Mouse (Mus musculus) layer of hippocampus, postnatal 10 days (tissue): ENCODE measurements at regions not wholly inside any gene's neighbourhood (a gene's known extent, or its start where the extent isn't known, plus 50 kb on each side); places are given as distances from the start of the nearest gene placed in this dataset.

ENCODE experiments used
- DNase-seq, 2 experiments: peaks; one replicate each; pipeline ENCODE4 v3.0.0; 2021; ENCODE audit warnings: low spot score in 2 of 2

GRCm38 (mm10) chr2:78804931-78805330, 63.0 kb upstream of the Ube2e3 start:
- DNase-seq, result no peak

DNA sequence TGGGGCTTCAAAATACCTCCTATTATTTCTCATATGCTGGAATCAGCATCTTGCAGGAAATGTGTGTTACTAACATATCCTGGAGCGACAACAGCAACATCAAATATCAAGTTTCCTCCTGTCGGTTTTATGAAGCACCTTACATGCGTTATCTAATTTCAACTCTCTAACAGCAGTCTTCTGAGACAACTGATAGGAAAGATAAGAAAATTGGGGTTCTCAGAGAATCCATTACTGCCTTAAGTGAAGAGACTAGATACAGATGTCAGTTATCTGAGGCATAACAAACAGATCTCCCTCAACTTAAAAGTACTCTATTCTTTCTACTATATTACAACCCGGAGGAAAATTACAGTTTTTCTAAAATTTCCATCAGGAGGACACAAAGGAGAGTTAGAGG, 64.4 kb upstream of the Ube2e3 start:
- DNase-seq, result no peak

GRCm38 (mm10) chr2:78795446-78795845, 72.5 kb upstream of the Ube2e3 start:
- DNase-seq, result no peak

DNA sequence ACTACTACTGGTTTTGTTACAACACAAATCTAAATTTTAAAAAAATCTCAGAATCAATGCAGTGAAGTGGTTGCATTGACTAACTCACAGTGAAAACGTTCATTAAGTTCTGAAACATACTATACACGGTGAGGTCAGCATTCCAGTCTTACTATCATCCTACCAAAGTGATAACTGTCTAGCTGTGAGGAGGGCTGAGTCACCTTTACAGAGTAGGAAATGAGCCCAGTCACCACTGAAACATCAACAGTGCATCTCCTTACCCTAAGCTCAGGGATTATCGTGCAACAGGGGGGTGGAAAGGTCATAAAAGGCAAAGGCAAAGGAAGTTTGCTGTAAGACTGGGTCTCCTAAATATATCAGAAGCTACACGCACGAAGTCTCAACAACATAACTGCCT, 73.2 kb upstream of the Ube2e3 start:
- no peak for DNase-seq

DNA sequence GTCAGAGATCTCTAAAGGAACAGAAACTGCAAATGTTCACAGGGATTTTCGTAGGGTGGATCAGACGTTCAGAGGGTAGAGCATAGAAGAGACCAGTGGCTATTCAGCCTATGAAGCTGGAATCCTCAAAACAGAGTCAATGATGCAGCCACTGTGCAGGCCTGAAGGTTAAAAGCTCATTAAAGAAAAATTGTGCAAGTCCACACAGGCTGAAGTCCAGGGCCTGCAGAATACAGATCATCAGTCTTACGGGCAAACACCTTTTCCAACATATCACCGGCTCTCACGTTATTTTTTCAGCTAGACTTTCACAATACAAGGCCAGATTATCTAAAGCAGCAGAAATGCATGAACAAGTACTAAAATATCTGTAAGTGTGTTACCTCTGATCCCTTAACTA, 78.8 kb upstream of the Ube2e3 start:
- DNase-seq, result no peak

DNA sequence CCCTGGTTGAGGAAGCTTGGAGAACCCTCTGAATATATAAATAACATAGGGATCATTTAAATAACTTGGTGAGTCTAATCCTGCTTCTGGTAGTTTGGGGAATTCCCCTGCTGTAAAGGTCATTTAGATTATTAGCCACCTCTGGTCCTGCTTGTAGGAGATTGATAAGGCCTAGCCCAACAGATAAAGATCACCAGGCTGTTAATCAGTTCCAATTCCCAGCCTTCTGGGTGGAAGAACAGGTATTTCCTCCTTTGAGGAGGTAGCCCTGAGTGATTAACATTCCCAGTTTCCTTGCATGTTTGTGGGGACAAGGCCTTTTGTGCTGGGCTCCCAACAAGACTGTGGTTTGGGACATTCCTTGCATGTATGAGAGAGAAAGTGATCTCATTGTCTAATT, 79.7 kb upstream of the Ube2e3 start:
- no peak for DNase-seq

DNA sequence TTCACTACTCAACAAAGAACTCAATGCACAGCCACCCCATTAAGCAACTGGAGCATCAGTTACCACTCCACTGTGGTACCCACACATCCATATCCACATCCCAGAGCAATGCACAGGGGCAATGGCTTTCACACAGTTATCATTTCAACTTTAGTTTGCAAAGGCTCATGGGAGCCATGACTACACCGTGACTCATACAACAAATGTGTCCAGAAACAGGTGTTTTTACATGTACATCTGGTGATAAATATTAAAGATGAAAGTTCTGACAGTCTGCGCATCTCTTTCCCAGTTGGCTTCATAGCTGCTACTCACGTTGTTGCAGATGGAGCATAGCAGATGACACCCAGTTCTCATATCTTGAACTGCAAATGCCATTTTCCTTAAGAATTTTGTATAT, 88.0 kb upstream of the Ube2e3 start:
- DNase-seq, result no peak

- DNase-seq, result no peak
Observed at GRCm38 (mm10) chr2:78777589-78777988, 90.3 kb upstream of the Ube2e3 start.

GRCm38 (mm10) chr2:78754362-78754761, 113.6 kb upstream of the Ube2e3 start:
- DNase-seq, result no peak

- DNase-seq, result peak in 1 of 2 experiments; percentile 3
Observed at GRCm38 (mm10) chr2:78753918-78754317, 114.0 kb upstream of the Ube2e3 start.

- DNase-seq, result no peak
Observed at GRCm38 (mm10) chr2:78730161-78730560, 137.8 kb upstream of the Ube2e3 start.

GRCm38 (mm10) chr2:78726060-78726459, 141.9 kb upstream of the Ube2e3 start:
- DNase-seq, result no peak

- no peak for DNase-seq
Observed at GRCm38 (mm10) chr2:78724416-78724815, 143.5 kb upstream of the Ube2e3 start.

- DNase-seq, result peak in 1 of 2 experiments; percentile 21
Observed at GRCm38 (mm10) chr2:78723423-78723822, 144.5 kb upstream of the Ube2e3 start.

GRCm38 (mm10) chr2:78722739-78723138, 145.2 kb upstream of the Ube2e3 start:
- DNase-seq, result no peak

DNA sequence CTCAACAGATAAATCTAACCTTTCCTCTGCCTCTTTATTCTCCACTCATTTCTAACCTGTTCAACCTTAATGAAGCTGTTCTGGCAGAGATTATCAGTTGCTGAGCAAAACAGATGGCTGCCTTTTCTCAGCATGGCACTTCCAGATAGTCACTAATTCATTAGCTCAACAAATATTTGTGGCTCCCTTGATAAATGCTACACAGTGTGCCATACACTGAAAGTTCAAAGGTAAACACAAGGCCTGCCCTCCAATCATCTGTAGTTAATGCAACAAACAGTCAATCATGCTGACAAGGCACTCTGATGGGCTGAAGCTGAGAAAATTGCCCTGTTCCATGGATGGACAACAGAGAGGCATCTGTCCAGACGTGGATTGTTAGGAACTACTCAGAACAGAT, 149.4 kb upstream of the Ube2e3 start:
- DNase-seq, result no peak

GRCm38 (mm10) chr2:78716157-78716798, 151.6 kb upstream of the Ube2e3 start:
- no peak for DNase-seq

DNA sequence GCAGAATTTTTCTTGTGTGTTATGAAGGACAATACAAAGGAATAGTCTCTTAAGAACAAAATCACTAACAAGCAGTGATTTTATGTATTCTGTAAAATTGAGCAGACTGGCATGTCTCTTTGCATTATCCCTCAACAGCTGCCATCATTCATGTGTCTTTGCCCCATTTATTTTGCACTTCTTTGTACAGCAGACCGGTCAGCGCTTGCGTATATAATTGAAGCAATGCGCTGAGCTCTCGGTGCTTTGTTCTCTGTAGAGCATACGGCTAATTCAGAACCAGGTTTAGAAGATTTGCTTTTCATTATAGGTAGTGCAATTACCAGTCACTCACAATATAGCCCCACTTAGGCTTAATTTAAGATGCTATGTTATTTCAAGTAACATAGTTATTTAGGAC, 173.1 kb upstream of the Ube2e3 start:
- no peak for DNase-seq

GRCm38 (mm10) chr2:78656668-78657067, 211.3 kb upstream of the Ube2e3 start:
- DNase-seq, result no peak

- peak; percentile 43 to 58 for DNase-seq
Observed at GRCm38 (mm10) chr2:78655156-78655855, 212.6 kb upstream of the Ube2e3 start.

- no peak for DNase-seq
Observed at GRCm38 (mm10) chr2:78651549-78651948, 216.4 kb upstream of the Ube2e3 start.

DNA sequence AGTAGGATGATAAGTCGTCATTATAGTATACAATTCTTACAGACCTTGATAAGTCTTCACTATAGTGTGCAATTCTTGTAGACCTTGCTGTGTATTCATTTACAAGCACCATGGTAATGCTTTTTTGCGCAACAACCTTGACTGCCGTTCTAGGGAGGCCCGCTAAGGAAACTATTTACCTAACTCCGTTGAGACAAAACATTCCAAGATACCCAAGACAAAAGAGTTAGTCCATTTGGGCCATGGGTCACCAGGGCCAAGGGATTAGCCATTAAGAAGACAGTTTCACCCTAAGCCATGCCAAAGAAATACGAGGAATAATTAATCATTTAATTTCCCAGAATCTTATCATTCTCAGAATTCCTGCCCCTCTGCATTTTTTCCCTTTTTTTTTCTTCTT, 227.6 kb upstream of the Ube2e3 start:
- no peak for DNase-seq

DNA sequence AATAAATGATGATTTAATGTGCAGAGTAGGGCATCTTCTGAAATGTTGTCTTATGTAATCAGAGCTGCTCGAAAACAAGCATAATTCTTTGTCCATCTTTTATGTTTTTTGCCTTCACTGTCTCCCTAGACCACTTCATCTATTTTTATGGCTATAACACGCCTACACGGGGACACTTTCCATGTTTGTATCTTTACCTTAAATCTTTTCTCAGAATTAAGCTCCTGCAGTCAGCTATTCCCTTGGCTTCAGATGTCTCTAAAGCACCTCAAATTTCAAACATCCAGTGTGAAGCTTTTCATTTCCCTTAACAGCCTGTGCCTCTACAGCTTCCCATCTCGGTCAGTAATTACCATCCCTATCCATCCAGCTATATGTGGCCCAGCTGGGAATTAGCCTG, 242.7 kb upstream of the Ube2e3 start:
- no peak for DNase-seq
